Mouse (Mus musculus): ENCODE measurements at regions not wholly inside any gene's neighbourhood (a gene's known extent, or its start where the extent isn't known, plus 50 kb on each side); places are given as distances from the start of the nearest gene placed in this dataset.

DNA sequence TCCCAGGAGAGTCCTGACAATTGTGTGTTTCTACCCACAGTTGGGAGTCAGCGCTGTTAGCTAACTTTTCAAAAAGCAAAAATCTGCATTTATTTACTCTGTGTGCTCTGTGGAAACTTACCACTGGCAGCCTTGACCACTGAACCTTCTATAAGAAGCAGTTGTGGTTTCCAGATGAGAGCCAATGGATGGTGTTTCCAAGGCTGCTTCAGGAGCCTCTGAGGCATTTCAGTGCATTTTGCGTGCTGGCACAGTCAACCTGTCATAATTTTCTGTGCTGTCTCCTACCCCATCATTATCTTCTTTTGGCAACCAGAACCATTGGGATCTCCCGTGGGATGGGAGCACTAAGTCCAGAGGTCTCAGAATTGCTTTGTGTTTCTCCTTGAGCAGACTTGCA lies 60.3 kb downstream of the 4930544G11Rik start:
- no peak for DNase-seq (ENCODE audit: low spot score)

DNA sequence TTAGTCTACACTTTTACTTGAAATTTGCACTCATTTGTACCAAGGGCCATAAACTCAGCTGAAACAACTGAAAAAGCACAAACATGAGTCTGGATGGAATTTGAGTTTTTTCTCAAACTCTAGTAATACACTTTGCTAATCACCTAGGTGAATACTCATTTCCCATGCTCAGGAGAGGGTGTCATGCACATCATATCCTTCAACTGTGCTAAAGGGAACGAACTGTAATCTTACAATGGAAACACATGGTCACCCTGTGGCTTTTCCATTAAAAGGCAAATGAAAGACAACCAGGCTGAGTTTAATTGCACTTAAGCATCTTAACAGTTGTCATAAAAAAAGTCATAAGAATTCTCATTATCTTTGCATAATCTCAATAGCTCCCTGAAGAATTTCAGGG lies 71.1 kb downstream of the 4930544G11Rik start:
- no peak for DNase-seq (ENCODE audit: low spot score)

DNA sequence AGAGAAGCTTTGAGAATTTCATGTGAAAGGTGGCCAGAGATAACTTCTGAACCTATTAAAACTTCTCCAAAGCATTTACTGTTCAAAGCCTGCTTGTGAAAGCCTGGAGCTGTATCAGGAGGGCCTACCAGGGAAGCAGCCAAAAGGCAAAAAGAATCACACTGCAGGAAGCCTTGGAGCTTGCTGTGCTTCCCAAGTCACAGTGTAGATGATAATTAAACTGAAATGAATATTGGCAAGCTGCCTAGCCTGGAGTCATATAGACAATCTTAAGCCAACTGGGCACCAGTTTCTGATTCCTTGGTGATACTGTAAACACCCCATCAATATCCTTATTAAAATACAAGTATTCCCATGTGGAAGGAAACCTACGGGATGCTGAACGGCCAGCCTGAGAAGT lies 84.4 kb downstream of the 4930544G11Rik start:
- DNase-seq (ENCODE audit: low spot score) = no peak

DNA sequence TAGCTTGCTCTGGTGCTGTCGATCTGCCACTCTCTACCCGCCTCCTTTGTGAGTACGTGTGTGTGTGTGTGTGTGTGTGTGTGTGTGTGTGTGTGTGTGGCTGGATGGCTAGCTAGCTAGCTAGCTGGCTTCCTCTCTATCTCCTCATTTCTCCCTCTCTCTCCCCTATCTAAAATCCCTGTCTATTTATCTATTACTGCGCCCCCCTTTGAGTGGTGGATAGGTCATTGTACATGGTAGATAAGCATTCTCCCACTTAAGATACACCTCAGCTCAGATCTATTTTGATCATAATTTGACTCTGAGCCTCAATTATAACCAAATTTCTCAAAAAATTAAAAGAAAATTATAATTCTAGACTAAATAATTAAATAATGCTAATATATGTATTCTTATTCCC lies 99.4 kb downstream of the 4930544G11Rik start:
- no peak for DNase-seq (ENCODE audit: low spot score)

DNA sequence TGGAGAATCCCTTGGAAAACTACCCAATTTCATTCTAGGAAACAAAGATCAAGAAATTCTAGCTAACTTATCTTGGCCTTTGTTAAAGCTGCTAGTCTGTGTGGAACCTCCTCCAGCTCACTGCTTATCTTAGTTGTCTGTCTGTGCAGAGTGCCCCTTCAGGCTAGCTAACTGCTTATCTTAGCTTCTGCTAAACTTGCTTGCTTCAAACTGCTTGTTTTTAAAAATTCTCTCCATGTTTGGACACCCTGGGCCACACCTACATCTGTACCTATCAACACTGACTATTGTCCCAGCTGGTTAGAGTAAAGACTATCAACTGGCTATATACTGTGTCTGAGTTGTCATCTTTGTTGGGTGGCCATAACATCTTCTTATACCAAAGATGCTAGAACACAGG lies 100.0 kb downstream of the 4930544G11Rik start:
- no peak for DNase-seq (ENCODE audit: low spot score)

DNA sequence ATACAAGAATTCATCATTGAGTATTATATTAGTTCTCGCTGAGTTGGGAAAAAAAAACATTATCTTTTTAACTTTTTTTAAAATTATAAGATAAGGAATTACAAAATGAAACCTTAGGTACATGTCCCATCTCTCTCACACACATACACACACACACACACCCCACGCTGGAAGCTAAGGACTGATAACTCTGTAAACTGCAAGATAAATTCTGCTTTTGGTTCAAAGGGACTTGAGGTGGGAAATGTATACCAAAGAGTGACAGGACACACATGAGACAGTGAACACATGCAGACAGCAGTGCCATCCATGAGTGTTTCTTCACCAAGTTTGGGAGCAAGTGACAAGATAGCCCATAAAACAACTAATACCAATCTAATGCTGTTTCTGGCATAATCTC lies 100.8 kb downstream of the 4930544G11Rik start:
- DNase-seq (ENCODE audit: low spot score) = no peak

DNA sequence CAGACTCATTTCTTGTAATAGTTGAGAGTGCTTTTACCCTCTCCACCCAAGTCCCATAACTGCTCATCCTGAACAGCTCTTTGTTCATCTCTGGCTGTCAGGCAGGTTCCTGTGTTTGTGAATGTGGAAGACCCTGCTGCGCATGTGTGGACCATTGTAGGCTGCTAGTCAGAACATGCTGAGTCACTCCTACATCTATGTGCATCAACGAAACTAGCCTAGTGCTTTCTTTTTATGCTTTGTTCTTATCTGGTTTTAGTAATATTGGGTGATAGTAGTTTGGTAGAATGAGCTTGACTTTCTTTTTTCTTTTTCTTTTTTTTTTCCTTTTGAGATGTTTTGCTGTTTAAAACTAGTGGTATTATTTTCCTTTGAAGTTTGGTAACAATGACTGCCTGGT lies 116.5 kb downstream of the 4930544G11Rik start:
- no peak for DNase-seq (ENCODE audit: low spot score)

DNA sequence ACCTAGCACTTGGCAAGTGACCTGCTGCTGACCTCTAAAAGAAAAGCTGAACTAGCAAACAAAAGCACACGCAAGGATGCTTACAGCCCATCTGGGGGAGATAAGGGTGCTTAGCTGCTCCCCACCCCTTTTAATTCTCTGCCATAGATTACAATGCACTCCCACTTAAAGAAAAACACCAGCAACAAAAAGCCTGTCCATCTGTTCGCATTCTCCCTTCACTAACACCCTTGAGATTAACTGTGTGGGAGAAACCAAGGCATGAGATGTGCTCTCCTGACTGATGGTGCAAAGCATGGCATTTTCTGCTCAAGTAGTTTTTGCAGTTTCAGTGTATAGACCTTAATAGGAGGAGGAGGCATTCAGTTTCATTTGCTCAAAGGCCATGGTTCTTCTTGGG lies 125.0 kb downstream of the 4930544G11Rik start:
- no peak for DNase-seq (ENCODE audit: low spot score)

DNA sequence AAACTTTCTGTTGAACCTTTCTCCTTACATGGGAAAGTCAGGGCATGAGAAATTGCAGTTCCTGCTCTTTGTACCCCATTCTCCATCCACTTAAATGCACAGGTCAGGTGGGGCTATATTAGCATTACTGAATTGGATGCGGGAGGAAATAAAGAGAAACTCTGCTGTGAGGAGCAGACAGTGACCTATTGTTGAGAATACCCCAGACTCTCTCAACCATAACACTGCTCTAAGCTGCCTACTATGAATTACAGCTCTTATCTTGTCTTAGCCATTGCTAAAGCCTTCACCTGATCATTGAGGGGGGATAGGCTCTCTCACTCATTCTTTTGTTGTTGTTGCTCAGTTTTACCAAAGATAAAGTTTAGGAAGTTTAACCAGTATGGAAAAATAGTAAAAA lies 126.4 kb downstream of the 4930544G11Rik start:
- no peak for DNase-seq (ENCODE audit: low spot score)

DNA sequence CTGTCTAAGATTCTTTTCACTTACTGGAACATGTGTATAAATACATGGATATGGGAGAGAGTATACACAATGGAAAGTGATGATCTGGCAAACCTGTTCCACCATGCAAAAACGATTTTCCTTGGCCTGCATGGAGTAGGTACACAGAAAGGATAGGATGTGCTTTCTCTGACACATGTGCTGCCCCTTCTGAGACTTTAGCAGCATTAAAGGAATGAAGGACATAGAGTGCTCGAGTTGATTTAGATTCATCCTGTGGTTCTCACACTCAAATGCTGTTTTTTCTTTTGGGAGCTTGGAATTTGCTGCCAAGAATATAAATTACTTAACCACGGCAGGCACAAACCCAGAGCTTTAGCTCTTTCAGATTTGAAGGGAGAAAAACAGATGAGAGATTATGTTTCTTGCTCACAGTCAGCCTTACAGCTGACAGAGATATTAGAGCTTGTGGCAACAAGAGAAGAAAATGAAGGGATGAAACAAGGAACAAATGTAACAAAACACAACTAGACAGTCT lies 149.2 kb downstream of the 4930544G11Rik start:
- no peak for DNase-seq (ENCODE audit: low spot score)

DNA sequence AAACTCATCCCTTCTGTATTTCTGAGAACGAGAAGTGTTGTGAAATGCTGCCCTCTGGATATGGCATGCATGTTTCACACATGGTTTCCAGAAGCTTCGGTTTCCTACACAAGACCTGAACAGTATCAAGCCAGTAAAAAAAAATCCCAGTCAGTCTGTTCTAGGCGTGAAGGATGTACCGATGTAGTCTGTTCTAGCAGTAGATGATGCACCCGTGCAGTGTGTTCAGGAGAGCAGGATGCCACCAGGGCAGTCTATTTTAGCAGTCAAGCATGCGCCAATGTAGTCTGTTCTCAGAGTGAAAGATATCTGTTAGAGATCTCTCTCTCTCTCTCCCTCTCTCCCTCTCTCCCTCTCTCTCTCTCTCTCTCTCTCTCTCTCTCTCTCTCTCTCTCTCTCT lies 162.0 kb downstream of the 4930544G11Rik start:
- no peak for DNase-seq (ENCODE audit: low spot score)

DNA sequence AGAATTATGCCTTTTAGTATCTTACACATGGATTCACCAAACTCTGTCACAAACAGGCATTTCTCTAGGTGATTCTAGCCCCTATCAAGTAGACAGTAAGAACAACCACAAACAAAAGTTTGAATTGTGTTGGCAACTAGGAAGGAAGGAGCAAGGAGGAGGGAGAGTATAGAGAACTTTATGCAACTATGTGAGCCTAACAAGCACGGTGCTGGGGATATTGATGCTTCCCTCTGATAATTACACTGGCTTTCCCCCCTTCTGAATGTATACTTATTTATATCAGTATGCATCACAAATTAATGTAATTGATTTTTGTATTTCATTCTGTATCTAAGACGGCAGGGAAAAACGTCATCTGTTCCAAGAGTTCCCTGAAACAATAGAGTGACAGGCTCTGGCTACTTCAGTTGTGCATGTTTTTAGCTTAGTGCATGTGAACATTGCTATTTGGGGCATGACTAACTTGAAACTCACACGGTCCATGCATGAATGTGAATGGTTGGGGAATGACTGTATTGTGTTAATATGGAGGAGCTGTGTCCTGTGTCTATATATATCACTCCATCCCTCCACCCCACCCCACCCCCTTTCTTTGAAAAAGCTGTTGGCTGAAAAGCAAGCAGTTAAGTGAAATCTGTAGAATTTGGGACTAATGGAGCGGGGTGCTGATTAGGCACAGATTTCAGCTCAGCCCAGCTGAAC lies 169.2 kb downstream of the 4930544G11Rik start:
- no peak for DNase-seq (ENCODE audit: low spot score)

DNA sequence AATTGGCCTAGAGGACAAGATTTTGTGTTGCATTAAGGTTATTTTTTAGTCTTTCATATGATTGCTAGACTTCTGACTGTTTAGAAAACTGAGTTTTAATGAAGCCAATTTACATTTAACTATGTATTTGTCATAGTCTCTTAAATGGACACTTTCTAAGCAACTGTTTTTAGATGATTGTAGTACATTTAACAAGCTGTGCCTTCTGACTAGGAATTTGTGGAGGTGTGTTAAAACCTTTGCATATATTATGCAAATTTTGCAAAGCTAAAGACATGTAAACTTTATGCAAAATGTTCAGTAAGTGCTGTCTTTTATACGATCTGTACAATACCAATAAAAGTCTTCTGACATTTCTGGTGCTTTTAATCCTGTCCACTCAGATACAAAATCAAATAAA lies 171.9 kb downstream of the 4930544G11Rik start:
- no peak for DNase-seq (ENCODE audit: low spot score)

DNA sequence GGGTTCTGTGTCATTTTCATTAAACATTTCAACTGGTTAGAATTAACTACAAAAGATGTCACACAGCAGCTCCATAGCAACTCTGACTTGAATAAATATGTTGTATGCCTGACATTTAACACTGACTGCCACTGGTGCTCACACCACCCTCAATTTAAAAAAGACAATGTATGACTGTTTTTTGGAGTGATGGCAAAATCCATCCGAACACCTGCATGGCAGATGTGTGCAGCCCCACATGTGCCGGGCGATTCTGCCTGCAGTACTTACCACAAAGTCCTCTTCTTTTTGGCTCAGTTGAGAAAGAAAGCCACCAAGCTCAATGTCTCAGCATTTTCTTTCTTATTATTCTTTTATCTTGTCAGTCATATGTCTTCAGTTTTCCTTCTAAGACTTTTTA lies 199.4 kb downstream of the 4930544G11Rik start:
- no peak for DNase-seq (ENCODE audit: low spot score)

DNA sequence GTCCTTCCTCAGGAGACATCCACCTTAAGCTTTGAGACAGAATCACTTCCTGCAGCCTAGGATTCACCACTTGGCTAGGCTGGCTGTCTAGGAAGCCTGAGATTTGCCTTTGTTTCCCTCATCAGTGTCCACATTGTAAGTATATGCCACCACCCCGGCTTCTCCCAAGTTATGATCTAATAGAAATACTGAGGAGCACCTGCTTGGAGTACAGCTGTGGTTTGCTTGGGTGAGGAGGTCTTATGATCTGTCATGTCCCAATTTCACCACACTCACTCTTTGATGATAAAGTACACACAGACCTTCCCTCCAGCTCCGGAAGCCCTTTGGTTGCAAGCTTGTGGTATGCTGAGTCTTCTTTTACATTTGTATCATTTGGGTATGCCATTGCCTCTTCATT lies 202.4 kb downstream of the 4930544G11Rik start:
- DNase-seq (ENCODE audit: low spot score) = no peak

DNA sequence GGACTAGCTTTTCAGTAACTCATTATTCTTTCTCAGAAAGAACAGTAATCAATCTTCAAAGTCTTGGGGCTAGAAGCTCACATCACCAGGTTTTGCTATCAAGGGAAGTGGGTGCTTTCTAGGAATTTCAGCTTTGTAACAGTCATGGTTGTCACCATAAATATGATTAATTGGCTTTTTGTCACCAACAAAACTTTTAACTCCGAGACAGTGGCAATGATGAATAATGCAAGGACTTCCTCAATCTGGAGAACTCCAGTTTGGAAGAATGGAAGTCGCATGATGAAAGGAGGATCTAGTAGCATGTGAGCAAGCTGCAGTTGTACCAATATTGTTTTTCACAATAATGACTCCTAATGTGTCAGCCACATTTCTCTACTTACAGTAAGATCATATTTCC lies 208.4 kb downstream of the 4930544G11Rik start:
- no peak for DNase-seq (ENCODE audit: low spot score)

DNA sequence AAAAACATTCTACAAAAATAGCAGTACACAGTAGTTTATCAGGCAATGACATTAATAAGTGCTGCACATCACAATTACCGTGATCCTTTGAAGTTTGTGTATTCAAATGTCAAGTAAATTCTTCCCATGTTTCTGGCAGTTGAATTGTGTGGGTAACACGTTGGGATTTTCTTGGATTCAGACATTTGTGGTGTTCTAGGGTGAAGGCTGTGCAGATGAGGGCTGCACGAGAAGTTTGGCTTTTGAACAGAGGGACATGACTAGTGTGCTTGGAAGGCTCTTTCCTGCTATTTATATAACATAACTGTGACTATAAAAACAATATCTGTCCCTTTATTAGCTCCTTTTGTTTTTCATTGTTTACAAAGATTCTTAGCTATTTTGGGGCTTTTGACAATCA lies 216.5 kb downstream of the 4930544G11Rik start:
- no peak for DNase-seq (ENCODE audit: low spot score)

DNA sequence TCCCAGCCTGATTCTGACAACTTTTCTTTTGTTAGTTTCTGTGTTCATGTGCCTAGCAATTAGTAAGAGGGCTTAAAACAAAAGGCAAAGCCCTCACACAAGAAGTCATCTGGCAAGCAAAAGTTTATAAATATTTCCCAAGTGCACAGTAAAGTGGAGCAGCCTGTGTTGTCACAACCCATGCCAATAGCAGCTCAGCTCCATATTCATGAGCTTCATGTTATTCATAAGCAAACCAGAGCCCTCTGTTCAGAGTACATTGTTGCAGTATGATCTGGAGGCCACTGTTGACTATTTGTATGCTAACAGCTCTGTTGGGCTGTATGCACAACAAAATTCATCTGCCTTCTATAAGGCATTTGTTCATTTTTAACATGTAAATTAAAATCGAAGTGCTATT lies 245.6 kb downstream of the 4930544G11Rik start:
- DNase-seq (ENCODE audit: low spot score) = no peak

DNA sequence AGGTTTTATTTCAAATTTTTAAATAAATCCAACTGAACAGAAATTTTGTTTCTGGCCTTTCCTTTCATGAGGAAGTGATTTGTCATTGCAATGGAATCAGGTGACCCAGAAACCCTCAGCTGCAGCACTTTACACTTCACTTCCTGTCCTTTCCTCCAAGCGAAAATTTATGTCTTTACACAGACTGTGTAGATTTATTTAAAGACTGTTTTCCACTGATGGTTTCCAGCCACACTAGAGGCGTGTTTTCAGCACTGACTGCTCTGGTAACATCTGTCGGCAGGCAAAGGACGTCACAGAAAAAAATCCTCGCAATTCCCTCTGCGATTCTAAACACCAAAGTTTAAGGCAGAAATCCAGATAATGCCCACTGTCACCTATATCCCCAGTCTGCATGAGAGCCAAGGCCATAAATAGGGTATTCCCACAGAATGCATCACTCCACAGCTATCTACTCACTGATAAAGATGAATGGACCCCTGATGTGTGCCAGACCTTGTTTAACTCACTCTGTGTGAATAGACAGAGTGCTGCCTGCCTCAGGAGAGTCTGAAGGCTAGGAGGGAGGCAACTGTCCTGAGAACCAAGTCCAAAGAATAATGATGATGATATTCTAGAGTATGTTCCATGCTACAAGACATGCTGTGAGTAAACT lies 247.9 kb downstream of the 4930544G11Rik start:
- no peak for DNase-seq (ENCODE audit: low spot score)

DNA sequence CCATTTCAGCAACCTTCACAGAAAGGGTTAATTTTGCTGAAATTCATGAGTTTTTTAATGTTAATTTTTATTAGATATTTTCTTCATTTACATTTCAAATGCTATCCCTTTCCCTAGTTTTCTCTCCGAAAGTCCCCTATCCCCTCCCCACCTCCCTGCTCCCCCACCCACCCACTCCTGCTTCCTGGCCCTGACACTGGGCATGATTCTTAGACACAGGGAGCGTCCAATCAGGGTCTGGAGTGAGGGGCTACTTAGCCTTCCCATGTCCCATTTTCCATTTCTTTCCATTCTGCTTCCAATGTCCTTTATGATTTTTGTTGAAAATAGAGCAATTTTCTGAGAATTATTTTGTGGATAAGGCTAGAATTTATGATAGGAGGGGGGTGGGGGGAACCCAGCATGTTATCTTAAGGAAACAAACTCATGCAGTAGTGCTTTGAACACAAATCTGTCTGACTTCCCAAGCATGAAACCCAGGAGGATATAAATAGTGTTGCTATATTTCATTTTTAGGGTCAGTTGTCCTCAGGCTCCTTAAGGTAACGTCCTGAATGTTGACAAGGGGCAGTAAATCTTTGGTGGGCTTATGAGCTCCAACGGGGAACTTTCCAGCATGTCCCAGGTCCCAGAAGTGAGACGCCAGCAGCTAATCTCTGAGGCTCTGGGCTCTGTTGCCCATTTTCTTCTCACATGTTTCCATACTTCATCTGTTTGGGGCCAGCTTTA lies 254.0 kb downstream of the 4930544G11Rik start:
- no peak for DNase-seq (ENCODE audit: low spot score)

DNA sequence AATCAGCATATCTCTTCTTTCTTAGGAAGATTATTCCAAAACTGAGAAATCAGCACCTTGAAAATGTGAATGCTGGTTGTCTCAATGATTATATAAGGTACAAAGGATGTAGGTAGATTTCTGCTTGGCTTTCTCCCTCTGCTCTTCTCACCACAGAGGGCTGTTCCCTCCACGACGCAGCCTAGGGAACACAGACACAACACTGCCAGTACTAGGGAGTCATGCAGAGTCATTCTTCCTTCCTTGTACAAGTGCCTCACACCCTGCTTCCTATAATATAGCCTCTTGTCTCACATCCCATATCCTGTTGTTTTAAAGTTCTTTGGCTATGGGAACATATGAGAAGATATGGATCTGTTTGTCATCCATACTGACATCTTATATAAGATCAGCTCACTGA lies 265.1 kb downstream of the 4930544G11Rik start:
- no peak for DNase-seq (ENCODE audit: low spot score)

DNA sequence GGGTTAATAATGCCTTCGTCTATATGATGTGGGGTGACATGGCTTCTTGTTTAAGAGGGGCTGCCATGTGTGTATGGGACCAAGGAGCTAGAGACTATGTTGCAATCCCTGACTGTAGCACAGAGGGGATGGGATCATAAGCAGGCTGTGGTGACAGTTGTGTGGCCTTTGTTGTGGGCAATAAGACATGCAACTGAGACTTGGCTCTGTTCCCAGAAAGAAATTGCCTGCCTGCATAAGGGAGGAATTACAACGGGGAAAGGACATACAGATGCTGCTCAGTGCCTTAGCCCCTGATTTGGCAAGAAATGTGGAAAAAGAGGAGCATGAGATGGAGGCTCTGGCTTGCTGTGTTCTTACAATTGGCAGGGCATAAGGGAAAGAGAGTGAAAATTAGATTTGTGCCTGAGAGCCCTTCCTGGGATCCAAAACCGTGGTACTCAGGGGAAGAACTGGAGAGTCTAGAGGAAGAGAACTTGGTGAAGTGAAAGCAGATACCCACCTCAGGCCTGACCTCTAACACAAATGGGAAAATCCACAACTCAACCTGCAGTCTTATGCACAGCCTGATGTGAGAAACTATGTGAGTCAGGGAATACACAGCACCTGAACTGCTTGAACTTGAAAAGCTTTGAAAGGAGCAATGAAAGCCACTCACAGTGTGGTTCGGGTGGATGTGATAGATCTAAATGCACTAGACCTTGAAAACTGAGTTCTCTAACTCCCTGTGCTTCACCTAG lies 271.9 kb downstream of the 4930544G11Rik start:
- no peak for DNase-seq (ENCODE audit: low spot score)
